13 mouse cellular contexts compared by ENCODE assay signal in the genomic region with DNA sequence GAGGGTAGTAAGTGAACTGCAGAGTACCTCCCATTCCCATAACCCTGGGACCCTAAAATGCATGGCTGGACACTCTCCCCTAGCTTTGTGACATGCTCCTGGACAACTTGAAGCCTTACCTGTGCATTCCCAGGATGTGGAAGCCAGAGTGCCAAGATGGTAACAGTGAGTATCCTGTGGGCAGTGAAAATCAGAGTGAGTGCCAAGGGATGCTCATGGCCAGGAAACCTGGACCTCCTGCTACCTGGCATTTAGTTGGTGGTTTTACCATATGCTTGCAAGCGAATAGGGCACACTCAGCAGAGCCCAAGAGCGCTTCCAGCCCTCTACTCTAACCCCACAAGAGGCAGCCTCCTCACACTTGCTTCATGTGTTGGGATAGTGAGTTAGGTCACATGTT.
DNase-seq lines count a peak whose midpoint lies in the region.
"Had no signal": no experiment of that assay in that cellular context is flagged by ENCODE, and none has a peak within 500 bp of the region (broad histone marks: within the 10 kb centered on the region; RNA-seq: fewer than 3 reads in every experiment).

No protein-coding gene starts in this region.

- peak; percentile 32 for DNase-seq in cerebellum, adult 11 months
- peak; percentile 54 to 61 for DNase-seq in cerebellum, adult 18-20 months
- DNase-seq in cerebellum, adult 9-11 months, result peak; percentile 73
- DNase-seq in cerebellum, postnatal 36 days, result peak; percentile 67 to 70
- no peak for DNase-seq in left cerebral cortex, adult 9 months (ENCODE audit: low spot score in 2 of 2)
- no peak for DNase-seq in embryo, embryonic 11 days
- no peak for DNase-seq in embryo, embryonic 10.5 days (ENCODE audit: low spot score)
- DNase-seq: adrenal gland, adult 2 months; adrenal gland, postnatal 25 days; gastrocnemius, postnatal 14 days; heart, adult 2 months; kidney, adult 11 months; kidney, adult 9 months had no signal

Comparison
In these comparisons a context has a peak if more than half of its experiments do, and no peak if none do; other contexts are left out.
1. DNase-seq: peak in cerebellum, adult 11 months (single experiment), cerebellum, adult 18-20 months (2 of 2), cerebellum, adult 9-11 months (single experiment) and cerebellum, postnatal 36 days (2 of 2); none in left cerebral cortex, adult 9 months (0 of 2), embryo, embryonic 11 days (single experiment) and embryo, embryonic 10.5 days (single experiment).